Mouse (Mus musculus): ENCODE results near the gene Dclk1. TPM values are rescaled to one million over a fixed set of nuclear protein-coding genes. Genes with fewer than 3 reads are reported as not detected.

Dclk1 gene
- 181 and 188 TPM in 2 replicates for polyA plus RNA-seq (2012; rRNA removed)

GRCm38 (mm10) chr3:55241730-55242421 lies at the start of gene Dclk1:
Dclk1 (plus strand) TSS chr3:55242364.

GRCm38 (mm10) chr3:55472110-55472509 lies 229.9 kb downstream of the Dclk1 start, which contains the start of gene Gm21954:
Gm21954 (minus strand) TSS chr3:55472210.

Other genes starting within 250 kb of the Dclk1 start
- 2.9 and 3.1 TPM in 2 replicates for gene Ccna1, start 186.9 kb upstream of the Dclk1 start, polyA plus RNA-seq (2012; rRNA removed)
- gene Spg20, start 130.3 kb upstream of the Dclk1 start, polyA plus RNA-seq (2012; rRNA removed) = 9.6 and 10.4 TPM in 2 replicates
- 0.27 TPM in 2 replicates for gene Ccdc169, start 105.0 kb upstream of the Dclk1 start, polyA plus RNA-seq (2012; rRNA removed)
- gene Sohlh2, start 60.3 kb upstream of the Dclk1 start, polyA plus RNA-seq (2012; rRNA removed) = 0.03 TPM in 1 of 2 replicates, not detected in the other
- not detected in 2 replicates for gene Gm21954, start 229.8 kb downstream of the Dclk1 start, polyA plus RNA-seq (2012; rRNA removed)

Measured in central nervous system, embryonic 18 days (tissue).